Mouse (Mus musculus): ENCODE measurements around the gene Plekhg3.

Gene Plekhg3

GRCm38 (mm10) chr12:76530580-76531139, at the start of gene Plekhg3:
TSS of gene Plekhg3 (plus strand) at chr12:76530891.
- CTCF ChIA-PET = no interaction called here
- POLR2A ChIA-PET = interaction anchor here (0.6 to 7.7 kb wide), 9 partner anchors 18 to 110 kb away, joined by 3 to 83 read pairs (median 4); no protein-coding TSS in a partner anchor

DNA sequence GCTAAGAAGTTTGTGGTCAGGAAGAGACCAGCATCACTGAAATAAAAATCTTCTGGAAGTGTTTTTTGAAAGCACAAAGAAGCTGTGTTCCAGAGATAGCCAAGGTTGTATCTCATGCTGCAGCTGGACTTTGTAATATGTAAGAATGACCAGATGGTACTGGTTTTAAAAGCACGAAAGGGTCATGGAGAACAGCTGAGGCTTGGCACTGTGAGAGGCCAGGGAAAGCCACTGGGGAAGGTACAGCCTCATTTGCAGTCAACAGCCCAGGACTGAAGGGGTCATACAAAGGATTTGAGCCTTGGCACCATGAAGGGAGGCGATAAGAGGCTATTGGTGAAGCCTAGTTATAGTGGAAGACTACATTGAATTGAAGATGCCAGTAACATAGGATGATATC, 48.2 kb upstream of the Plekhg3 start:
- POLR2A ChIA-PET = interaction anchor here in 3 of 4 experiments (0.6 to 1.1 kb wide), 3 partner anchors 79 to 287 kb away, joined by 3 to 4 read pairs (median 3); partner anchors contain the start of gene Hspa2 (in 1 of the 3)

DNA sequence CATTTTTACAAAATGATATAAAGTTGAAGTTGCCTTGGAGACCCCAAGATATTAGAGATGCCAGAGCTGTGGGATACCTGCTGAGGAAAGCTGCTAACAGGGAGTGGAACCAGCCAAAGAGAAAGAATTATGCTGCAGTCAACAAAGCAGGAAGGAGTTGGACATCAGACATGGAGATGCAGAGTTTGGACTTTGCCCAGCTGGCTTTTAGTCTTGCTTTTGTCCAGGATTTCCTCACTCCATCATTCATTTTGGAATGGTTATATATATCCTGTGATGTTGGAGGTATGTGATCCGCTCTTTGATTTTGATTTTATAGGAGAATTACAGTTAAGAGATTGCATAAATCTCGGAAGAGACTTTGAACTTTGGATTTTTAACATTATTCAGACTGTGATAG, 47.7 kb upstream of the Plekhg3 start:
- POLR2A ChIA-PET = interaction anchor here in 2 of 4 experiments (0.6 to 1.1 kb wide), 2 partner anchors 79 to 287 kb away, joined by 3 to 4 read pairs; partner anchors contain the start of gene Hspa2 (in 1 of the 2)
- CTCF ChIA-PET = interaction anchor here in 1 of 4 experiments (1.4 kb wide), 1 partner anchor 80 kb away, joined by 3 read pairs; no protein-coding TSS in a partner anchor

More for the DNA sequence above, 48.2 kb upstream of the Plekhg3 start:
- CTCF ChIA-PET = interaction anchor here in 2 of 4 experiments (0.7 to 0.9 kb wide), 2 partner anchors 14 to 65 kb away, joined by 3 read pairs; partner anchors contain the start of gene Ppp1r36 (in 1 of the 2)

- POLR2A ChIA-PET = interaction anchor here in 3 of 4 experiments (0.6 to 3.6 kb wide), 13 partner anchors 11 to 383 kb away, joined by 3 to 22 read pairs (median 3); partner anchors contain the start of gene Hspa2 (in 1 of the 3)
- CTCF ChIA-PET = interaction anchor here (0.5 to 3.9 kb wide), 5 partner anchors 11 to 139 kb away, joined by 4 to 21 read pairs (median 5); no protein-coding TSS in a partner anchor
Measured at GRCm38 (mm10) chr12:76484881-76485280, 45.8 kb upstream of the Plekhg3 start.

- CTCF ChIA-PET = interaction anchor here (0.5 to 3.9 kb wide), 10 partner anchors 11 to 319 kb away, joined by 3 to 21 read pairs (median 5); no protein-coding TSS in a partner anchor
- POLR2A ChIA-PET = interaction anchor here in 3 of 4 experiments (0.6 to 5.0 kb wide), 18 partner anchors 10 to 388 kb away, joined by 3 to 29 read pairs (median 3); partner anchors contain the start of gene Hspa2 (in 1 of the 3)
Measured at GRCm38 (mm10) chr12:76485381-76485780, 45.3 kb upstream of the Plekhg3 start.

DNA sequence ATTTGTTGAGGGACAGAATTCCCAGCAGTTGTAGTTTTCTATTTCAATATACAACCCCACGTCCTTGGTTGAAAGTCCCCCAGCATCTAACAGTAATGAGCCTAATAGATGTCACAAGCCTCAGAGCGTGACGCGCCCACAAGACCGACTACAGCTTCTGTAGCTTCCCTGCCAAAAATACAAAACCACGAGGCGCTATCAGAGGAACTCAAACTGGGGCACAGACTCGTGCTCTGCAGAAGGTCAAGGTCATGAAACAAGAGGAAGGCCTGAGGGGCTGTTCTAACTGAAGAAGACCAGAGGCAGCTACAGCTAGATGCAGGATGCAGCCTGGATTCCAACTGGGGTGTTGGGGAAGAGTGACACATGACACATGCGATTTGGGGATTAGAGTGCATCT, 43.7 kb upstream of the Plekhg3 start:
- POLR2A ChIA-PET = interaction anchor here in 3 of 4 experiments (0.6 to 5.0 kb wide), 22 partner anchors 9 to 397 kb away, joined by 3 to 29 read pairs (median 4); partner anchors contain the start of genes Hspa2 (in 2 of the 3) and Mthfd1 (in 1 of the 3)
- CTCF ChIA-PET = interaction anchor here in 3 of 4 experiments (1.1 to 3.9 kb wide), 8 partner anchors 9 to 114 kb away, joined by 3 to 21 read pairs (median 5); no protein-coding TSS in a partner anchor

- POLR2A ChIA-PET = no interaction called here
- CTCF ChIA-PET = interaction anchor here in 1 of 4 experiments (0.6 kb wide), 1 partner anchor 159 kb away, joined by 4 read pairs; no protein-coding TSS in a partner anchor
Measured at GRCm38 (mm10) chr12:76490798-76491197, 39.9 kb upstream of the Plekhg3 start.

DNA sequence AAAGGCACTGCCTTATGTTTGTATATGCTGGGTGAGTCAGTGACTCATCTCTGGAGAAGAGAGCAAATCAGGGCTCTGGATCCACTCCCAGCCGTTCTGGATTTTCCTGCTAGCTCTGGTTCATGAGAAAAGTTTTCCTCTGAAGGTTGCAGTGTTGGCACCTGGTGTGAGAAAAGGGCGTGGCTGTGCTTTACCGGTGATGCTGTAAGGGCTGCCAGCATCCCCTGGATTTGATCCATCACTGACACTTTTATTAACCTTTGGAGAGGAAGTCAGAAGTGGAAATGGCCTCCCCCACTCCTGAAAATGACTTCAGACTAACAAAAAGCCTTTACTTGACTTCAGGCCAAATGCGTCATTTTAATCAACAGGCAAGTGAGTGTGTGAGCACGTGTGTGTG, 37.2 kb upstream of the Plekhg3 start:
- ChIA-PET CTCF (no interaction called here), POLR2A (no interaction called here)

DNA sequence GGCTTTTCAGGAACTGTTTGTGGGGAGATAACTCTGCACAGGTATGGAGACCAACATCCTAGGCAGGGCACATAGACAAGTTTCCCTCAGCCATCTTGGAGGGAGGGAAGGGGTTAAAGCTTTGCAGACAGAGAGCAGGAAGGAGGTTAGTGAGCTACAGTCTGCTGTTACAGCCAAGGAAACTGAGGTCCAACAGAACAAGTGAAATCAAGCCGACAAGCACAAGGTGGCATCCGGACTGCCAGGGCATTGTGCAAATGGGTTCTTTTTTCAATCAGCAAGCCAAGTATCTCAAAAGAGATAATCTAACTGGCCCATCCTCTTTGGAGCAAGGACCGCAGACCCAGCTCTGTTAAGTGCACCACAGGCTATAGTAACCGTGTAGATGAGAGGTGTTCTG, 35.3 kb upstream of the Plekhg3 start:
- CTCF ChIA-PET = interaction anchor here (0.5 to 2.5 kb wide), 27 partner anchors 9 to 258 kb away, joined by 3 to 24 read pairs (median 6); no protein-coding TSS in a partner anchor
- POLR2A ChIA-PET = interaction anchor here in 2 of 4 experiments (0.8 to 2.5 kb wide), 7 partner anchors 9 to 111 kb away, joined by 3 to 22 read pairs (median 3); partner anchors contain the start of gene Hspa2 (in 1 of the 2)

- CTCF ChIA-PET = interaction anchor here (0.5 to 2.5 kb wide), 70 partner anchors 8 to 438 kb away, joined by 3 to 24 read pairs (median 3); partner anchors contain the start of genes Churc1 (in 1 of the 4), Fntb (in 1 of the 4) and Hspa2 (in 1 of the 4)
- POLR2A ChIA-PET = interaction anchor here in 3 of 4 experiments (0.5 to 2.5 kb wide), 12 partner anchors 10 to 122 kb away, joined by 3 to 22 read pairs (median 4); partner anchors contain the start of gene Hspa2 (in 1 of the 3)
Measured at GRCm38 (mm10) chr12:76496324-76496723, 34.4 kb upstream of the Plekhg3 start.

- ChIA-PET POLR2A (interaction anchor here (0.7 to 5.2 kb wide), 17 partner anchors 9 to 244 kb away, joined by 3 to 29 read pairs (median 4); partner anchors contain the start of gene Mthfd1 (in 1 of the 4)), CTCF (interaction anchor here in 2 of 4 experiments (0.7 to 2.5 kb wide), 6 partner anchors 50 to 305 kb away, joined by 3 to 7 read pairs (median 3); no protein-coding TSS in a partner anchor)
Measured at GRCm38 (mm10) chr12:76499276-76499675, 31.4 kb upstream of the Plekhg3 start.

DNA sequence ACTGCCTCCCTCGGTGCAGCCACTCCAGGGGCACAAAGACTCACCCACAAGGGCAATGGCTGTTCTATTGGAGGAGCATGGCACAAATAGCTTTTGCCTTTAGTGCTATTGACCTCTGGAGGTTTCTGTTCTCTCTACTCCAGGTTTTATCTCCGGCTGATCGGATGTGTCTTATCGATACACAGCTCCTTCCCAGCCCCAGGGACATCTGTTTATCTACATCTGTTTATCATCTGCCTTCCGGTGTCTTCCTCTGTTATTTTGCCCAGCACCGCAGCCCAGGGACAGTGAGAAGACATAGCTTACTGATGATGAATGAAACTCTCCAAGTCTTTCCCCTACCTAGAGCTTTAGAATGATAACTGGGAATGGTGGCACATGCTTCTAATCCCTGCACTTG, 30.6 kb upstream of the Plekhg3 start:
- ChIA-PET CTCF (interaction anchor here in 2 of 4 experiments (0.6 to 1.3 kb wide), 3 partner anchors 96 to 337 kb away, joined by 3 to 4 read pairs (median 3); no protein-coding TSS in a partner anchor), POLR2A (interaction anchor here (0.6 to 5.2 kb wide), 11 partner anchors 12 to 508 kb away, joined by 3 to 29 read pairs (median 4); partner anchors contain the start of genes Mthfd1 (in 1 of the 4) and Plekhg3 (in 1 of the 4))

DNA sequence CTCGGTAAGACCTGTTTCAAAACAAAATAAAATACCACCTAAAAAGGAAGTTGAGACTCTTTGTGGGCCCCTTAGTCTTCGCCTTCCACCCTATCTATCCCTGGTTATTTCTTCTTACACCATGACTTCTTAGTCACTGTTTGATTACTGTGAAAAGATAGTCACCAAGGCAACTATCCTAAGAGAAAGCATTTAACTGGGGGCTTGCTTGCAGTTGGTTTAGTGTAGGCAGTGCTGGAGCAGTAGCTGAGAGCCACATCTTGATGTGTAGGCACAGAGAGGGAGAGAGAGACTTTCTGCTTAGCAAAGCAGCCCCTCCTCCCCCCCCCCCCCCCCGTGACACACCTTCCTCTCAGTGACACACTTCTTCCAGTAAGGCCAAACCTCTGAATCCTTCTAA, 29.8 kb upstream of the Plekhg3 start:
- CTCF ChIA-PET = interaction anchor here in 1 of 4 experiments (1.3 kb wide), 1 partner anchor 252 kb away, joined by 3 read pairs; no protein-coding TSS in a partner anchor
- POLR2A ChIA-PET = interaction anchor here in 2 of 4 experiments (1.1 to 5.2 kb wide), 6 partner anchors 13 to 33 kb away, joined by 3 to 29 read pairs (median 4); no protein-coding TSS in a partner anchor

DNA sequence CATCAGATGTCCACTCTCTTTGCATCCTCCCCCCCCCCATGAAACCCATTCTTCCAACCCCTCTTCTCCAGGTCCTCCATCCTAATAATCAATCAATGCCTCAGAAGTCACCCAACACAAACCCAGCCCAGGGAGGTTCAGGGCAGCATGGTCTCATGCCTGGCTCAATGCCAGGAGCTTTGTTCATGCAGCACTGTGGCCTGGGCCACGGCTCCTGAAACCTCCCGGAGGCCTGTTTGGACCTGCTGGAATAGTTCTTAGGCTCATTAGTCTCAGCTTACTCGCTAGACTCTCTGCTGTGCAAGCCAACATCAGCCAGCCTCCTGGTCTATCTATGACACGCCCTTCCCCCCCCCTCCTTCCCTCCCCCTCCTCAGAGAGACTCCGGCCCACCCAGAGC, 27.7 kb upstream of the Plekhg3 start:
- ChIA-PET POLR2A (interaction anchor here in 2 of 4 experiments (0.6 to 2.1 kb wide), 4 partner anchors 11 to 99 kb away, joined by 3 to 7 read pairs (median 4); partner anchors contain the start of gene Hspa2 (in 1 of the 2)), CTCF (interaction anchor here in 1 of 4 experiments (0.6 kb wide), 1 partner anchor 147 kb away, joined by 6 read pairs; no protein-coding TSS in a partner anchor)

DNA sequence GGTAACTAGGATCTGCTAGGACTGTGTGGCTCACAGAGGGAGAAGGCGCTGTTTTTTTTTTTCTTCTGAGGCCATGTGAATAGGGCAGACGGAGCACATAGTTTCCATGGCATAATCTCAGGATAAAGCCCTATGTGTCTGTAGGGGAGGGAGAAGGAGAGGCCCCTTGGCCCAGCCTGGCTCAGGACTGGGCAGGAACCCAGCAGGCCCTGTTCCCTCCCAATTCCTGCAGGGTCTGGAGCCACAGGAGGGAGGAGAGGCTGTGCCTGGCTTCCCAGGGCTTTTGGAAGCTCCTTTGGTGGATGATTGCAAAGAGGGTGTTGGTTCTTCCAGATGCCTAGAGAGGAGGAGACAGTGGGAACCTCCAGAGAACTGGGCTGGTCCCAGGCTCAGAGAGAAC, 24.2 kb upstream of the Plekhg3 start:
- POLR2A ChIA-PET = interaction anchor here in 1 of 4 experiments (0.6 kb wide), 1 partner anchor 320 kb away, joined by 3 read pairs; no protein-coding TSS in a partner anchor
- CTCF ChIA-PET = interaction anchor here in 1 of 4 experiments (1.7 kb wide), 1 partner anchor 10 kb away, joined by 3 read pairs; no protein-coding TSS in a partner anchor

- POLR2A ChIA-PET = interaction anchor here in 1 of 4 experiments (1.2 kb wide), 1 partner anchor 9 kb away, joined by 3 read pairs; no protein-coding TSS in a partner anchor
- CTCF ChIA-PET = interaction anchor here in 3 of 4 experiments (0.5 to 1.7 kb wide), 4 partner anchors 12 to 88 kb away, joined by 3 read pairs; no protein-coding TSS in a partner anchor
Measured at GRCm38 (mm10) chr12:76507791-76508190, 22.9 kb upstream of the Plekhg3 start.

GRCm38 (mm10) chr12:76508909-76509440, 21.7 kb upstream of the Plekhg3 start:
- CTCF ChIA-PET = interaction anchor here in 2 of 4 experiments (1.0 to 1.7 kb wide), 2 partner anchors 13 kb away, joined by 3 to 6 read pairs; no protein-coding TSS in a partner anchor
- POLR2A ChIA-PET = interaction anchor here in 2 of 4 experiments (1.0 to 1.1 kb wide), 3 partner anchors 14 to 64 kb away, joined by 3 read pairs; no protein-coding TSS in a partner anchor

DNA sequence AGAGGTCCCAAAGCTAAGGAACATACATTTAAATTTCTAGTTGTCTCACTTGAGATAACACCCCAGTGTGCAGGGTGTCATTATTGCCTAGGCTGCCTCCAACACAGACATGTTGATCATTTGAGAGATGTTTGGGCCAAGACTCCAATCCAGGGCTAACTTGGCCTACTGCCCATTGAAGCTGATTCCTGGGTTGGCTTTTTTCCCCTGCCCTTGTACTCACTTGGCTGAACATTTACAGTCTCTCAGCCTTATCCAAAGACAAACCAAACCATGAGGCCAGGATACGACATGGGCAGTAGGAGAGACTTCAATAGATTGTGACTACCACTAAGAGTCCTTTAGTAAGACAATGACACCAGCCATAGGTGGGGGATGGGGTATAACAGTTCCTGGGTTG, 18.0 kb upstream of the Plekhg3 start:
- ChIA-PET CTCF (no interaction called here), POLR2A (interaction anchor here in 1 of 4 experiments (0.8 kb wide), 1 partner anchor 11 kb away, joined by 3 read pairs; no protein-coding TSS in a partner anchor)
